Mouse (Mus musculus) liver, adult 2 months (tissue): ENCODE data around the gene Sigirr.

Experiments
- CTCF ChIP-seq: fragments of 200-500 bp; IDR thresholded peaks from 2 replicates; pipeline ENCODE4 v1.5.1; 2011; ENCODE audit warnings: low read depth, low read length, control low read depth
- POLR2A ChIP-seq: fragments of 200-500 bp; IDR thresholded peaks from 2 replicates; pipeline ENCODE4 v1.6.1; 2011; ENCODE audit warnings: low read length, control low read depth; ENCODE audit not compliant: insufficient read depth; ENCODE audit errors: extremely low read depth

- TF ChIP-seq CTCF, result no peak
- no peak for TF ChIP-seq POLR2A
These were observed 2.8 kb upstream of the Sigirr start for GRCm38 (mm10) chr7:141103161-141103560.
